Mouse (Mus musculus) olfactory bulb, adult 2 months (tissue): ENCODE measurements around the gene Pgpep1l. TPM values are rescaled to one million over a fixed set of nuclear protein-coding genes. Genes with fewer than 3 reads are reported as not detected.
"Not testable (repeated sequence)": the region's sequence is repeated elsewhere in the genome, so short reads cannot be mapped to it uniquely, and the experiment has no call there.

Experiments
- H3K27ac ChIP-seq: fragments of 200-500 bp; 2 replicates; pipeline ENCODE4 v1.5.1; 2012; ENCODE audit warnings: low read depth, low read length; ENCODE audit not compliant: insufficient read depth
- H3K4me1 ChIP-seq: fragments of 200-500 bp; 2 replicates; pipeline ENCODE4 v1.6.1; 2012; ENCODE audit warnings: low read length; ENCODE audit not compliant: control insufficient read depth, insufficient read depth
- H3K4me3 ChIP-seq: fragments of 200-500 bp; 2 replicates; pipeline ENCODE4 v1.5.1; 2012; ENCODE audit warnings: mild to moderate bottlenecking, low read depth, low read length, moderate library complexity; ENCODE audit not compliant: insufficient read depth
- CTCF ChIP-seq: fragments of 200-500 bp; IDR thresholded peaks from 2 replicates; pipeline ENCODE4 v1.5.1; 2012; ENCODE audit warnings: low read depth, mild to moderate bottlenecking, low read length, moderate library complexity; ENCODE audit not compliant: insufficient read depth
- POLR2A ChIP-seq: fragments of 200-500 bp; IDR thresholded peaks from 2 replicates; pipeline ENCODE4 v1.6.1; 2012; ENCODE audit warnings: mild to moderate bottlenecking, low read depth, low read length, moderate library complexity; ENCODE audit not compliant: insufficient read depth
- WGBS: fragments of 180-500 bp; shearing (Covaris S2); methylation state at CpG from one replicate; pipeline ENCODE4 v1.1.7; 2018; 5-methylcytosine and 5-hydroxymethylcytosine counted together
- polyA plus RNA-seq: library from polyadenylated mRNA; stranded (reverse); fragments of >200 nt; gene quantifications from 2 replicates; pipeline ENCODE4 v1.2.4, GENCODE M21; 2012; ENCODE audit warnings: low replicate concordance; ENCODE audit not compliant: missing spikeins, insufficient read depth, insufficient read length

Gene Pgpep1l
- polyA plus RNA-seq, 1 experiment = not detected

DNA sequence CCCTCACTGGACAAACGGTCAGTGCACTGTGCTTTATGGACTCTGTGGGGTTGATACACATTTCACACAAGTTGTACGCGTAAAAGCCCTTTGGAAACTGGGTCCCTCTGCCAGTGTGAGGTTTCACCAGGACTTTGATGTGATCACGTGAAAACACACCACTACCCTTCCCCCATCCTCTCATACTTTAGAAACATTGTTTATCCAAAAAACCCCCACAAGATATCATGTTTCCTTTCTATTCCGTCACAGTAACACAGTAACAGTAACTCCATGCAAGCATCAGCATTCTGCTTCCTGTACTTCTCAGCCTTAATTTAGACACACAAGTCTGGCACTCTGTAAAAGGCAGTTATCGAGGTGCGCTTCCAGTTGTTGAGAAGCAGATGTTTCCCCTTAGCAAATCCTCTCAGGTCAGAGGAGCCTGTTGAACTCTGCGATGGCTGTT is 21.8 kb upstream of the Pgpep1l start:
- Histone ChIP-seq H3K4me1 (no peaks in the 10 kb centered on the region), H3K27ac (no peak overlapping the region), H3K4me3 (no peak overlapping the region)
- 82% methylated on average over 8 of the region's 8 CpGs for WGBS
- TF ChIP-seq POLR2A (no peak), CTCF (no peak)

DNA sequence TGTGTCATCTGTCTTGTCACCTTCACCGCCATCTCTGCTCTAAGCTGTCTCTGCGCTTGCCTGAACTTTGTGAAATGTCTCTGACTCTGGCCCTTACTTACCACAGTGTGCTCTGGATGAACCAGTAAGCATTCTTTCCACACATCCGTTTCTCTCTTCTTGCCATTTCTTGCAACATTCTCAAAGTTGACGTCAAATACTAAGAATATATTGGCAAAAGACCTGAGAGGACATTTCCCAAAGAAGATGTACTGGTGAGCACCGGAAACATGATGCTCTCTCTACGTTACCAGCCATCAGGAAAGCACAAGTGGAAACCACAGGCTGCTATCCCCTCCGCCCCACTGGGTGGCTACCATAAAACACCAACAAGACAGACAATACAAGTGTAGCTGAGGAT is 19.7 kb upstream of the Pgpep1l start:
- WGBS = 93% methylated on average over 7 of the region's 7 CpGs
- no peaks in the 10 kb centered on the region for H3K4me1 ChIP-seq
- no peak for TF ChIP-seq CTCF
- TF ChIP-seq POLR2A = no peak
- H3K4me3 ChIP-seq = no peak overlapping the region
- H3K27ac ChIP-seq = no peak overlapping the region

DNA sequence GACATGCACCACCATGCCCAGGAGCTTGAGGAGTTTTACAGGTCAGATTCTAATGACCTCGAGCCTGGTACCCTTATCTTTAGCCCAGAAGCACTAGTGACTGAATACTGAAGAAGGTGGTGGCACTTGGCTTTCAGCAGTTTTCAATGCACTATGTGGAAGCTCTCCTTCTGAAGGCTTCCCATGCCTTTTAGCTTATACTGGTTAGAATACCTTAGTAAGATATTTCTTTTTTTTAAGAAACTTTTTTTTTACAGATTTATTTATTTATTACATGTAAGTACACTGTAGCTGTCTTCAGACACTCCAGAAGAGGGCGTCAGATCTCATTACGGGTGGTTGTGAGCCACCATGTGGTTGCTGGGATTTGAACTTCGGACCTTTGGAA is 19.1 kb upstream of the Pgpep1l start:
- not testable (repeated sequence) for H3K27ac ChIP-seq, H3K4me3 ChIP-seq
- WGBS = 85% methylated on average over 4 of the region's 4 CpGs

DNA sequence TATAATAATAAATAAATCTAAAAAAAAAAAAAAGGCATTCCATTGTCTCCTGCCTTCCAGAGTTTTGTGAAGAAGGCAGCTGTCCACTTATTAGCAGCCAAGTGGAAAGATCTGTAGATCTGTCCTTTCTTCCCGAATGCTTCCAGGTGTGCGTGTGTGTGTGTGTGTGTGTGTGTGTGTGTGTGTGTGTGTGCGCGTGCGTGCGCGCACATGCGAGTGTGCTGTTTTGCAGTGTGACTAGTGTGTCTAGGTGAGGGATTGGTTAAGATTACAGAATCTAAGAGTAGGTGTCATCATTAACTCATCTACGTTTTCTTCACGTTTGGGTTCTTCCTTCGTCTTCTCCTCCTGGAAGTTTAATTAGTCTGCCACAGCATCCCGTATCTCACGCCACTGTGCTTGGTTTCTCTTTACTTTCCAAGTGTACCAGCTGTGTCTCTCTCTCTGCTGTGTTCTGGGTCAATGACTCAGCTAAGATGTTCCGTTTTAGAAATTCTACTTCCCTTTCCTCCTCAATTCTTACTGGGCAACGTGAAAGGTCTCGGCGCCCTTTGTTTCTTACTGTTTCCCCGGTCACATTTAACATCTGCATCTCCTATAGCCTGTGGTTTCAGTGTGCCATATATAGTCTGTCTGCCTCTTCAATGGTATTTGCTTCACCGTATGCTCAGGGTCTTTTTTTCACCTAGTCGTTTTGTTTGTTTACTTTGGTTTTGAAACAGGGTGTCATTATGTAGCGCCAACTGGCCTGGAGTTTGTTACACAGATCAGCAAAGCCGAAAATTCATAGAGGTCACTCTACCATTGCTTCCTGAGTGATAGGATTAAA is 18.5 kb upstream of the Pgpep1l start:
- 82% methylated on average over 22 of the region's 22 CpGs for WGBS
- H3K27ac ChIP-seq = no peak overlapping the region; the same call in 1 of the 2 replicates
- H3K4me1 ChIP-seq = no peaks in the 10 kb centered on the region
- TF ChIP-seq POLR2A (no peak), CTCF (no peak)
- no peak overlapping the region for H3K4me3 ChIP-seq

More for the DNA sequence above, 19.1 kb upstream of the Pgpep1l start:
- H3K4me1 ChIP-seq = not testable (repeated sequence)

DNA sequence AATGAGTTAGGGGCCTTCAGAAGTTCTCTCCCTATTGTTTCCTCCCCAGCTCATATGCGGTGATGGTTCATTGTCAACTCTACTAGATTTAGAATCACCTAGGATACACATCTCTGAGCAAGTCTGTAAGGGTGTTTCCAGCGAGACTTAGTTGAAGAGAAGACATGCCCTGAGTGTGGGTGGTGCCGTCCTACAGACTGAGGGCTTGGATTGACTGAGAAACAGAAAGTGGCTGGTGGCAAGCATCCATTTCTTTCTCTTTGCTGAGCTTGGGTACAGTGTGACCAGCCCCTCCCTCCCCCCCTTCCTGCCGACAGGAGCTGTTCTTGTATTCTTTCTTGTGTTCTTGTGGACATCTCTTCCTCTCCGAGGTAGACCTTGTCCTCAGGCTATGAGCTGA is 17.3 kb upstream of the Pgpep1l start:
- peaks cover 1% of the 10 kb centered on the region; the same call in 1 of the 2 replicates for H3K4me1 ChIP-seq
- TF ChIP-seq CTCF (no peak), POLR2A (no peak)
- no peak overlapping the region for H3K27ac ChIP-seq
- WGBS = 67% methylated on average over 5 of the region's 5 CpGs
- no peak overlapping the region for H3K4me3 ChIP-seq

DNA sequence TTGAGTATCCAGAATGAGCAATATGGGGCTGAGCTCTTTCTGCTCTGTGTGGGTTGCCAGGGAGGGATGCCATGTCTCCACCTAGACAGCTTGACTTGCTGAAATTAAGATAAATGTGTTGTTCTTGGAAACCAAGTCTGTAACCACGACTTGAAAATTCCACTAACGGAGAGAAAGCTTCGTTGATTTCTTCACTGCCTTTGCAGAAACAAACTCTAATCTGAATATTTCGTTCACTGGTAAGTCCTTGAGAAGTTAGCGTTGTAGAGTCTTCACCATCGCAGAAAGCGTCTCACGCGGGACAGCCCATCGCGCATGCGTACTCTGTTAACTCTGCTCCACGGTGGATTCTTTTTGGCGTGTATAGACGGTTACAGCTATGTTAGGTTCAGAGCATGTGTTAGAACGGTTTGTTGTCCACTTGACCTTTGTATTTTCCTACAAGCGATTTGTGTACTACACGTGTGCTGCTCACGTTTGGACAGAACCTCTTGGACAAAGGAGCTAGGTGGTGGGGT is 16.4 kb upstream of the Pgpep1l start:
- H3K4me1 ChIP-seq = peaks cover 9% of the 10 kb centered on the region
- 92% methylated on average over 19 of the region's 19 CpGs for WGBS
- no peak overlapping the region for H3K27ac ChIP-seq
- TF ChIP-seq POLR2A (no peak), CTCF (no peak)
- H3K4me3 ChIP-seq = no peak overlapping the region

DNA sequence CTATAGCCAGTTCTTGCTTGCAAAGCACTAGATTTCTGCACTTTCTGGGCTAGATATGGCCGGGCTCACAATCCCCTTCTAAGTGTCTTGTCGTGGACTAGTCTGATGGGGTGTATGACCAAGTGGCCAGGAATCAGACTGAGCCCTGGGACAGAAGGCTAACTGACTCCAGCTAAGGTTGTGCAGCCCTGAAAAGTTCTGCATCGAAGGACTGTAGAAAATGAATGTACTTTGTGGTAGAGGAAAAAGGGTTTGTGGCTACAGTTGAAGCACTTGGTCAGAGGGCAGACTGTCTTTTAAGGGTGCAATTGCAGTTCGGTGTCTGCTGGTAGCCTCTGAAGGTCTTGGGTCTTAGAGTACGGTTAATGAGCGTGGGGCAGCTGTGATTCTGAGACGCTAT is 15.4 kb upstream of the Pgpep1l start:
- 96% methylated on average over 7 of the region's 7 CpGs for WGBS
- Histone ChIP-seq H3K4me1 (peaks cover 9% of the 10 kb centered on the region), H3K27ac (no peak overlapping the region), H3K4me3 (no peak overlapping the region)
- TF ChIP-seq POLR2A = no peak
- no peak for TF ChIP-seq CTCF

DNA sequence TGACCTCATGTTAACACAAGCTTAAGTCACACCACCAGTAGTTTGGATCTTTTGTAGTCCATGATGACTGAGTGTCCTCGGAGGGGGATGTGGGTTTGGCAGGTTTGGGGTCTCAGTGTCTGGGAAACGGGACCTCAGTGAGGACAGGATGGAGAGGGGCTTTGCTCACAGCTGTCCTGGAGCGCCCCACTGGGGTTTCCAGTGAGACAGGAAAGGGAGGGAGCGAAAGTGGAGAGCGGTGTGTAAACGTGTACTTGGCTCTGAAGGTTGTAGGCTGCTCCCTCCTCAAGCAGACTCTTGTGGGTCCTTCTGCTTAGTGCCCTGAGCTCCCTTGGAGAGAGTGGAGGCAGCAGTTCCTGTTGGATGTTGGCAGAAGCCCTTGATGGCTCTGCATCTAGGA is 14.9 kb upstream of the Pgpep1l start:
- WGBS = 83% methylated on average over 6 of the region's 6 CpGs
- no peak overlapping the region for H3K4me3 ChIP-seq
- TF ChIP-seq CTCF = no peak
- TF ChIP-seq POLR2A = no peak
- H3K4me1 ChIP-seq = peaks cover 9% of the 10 kb centered on the region
- H3K27ac ChIP-seq = no peak overlapping the region

DNA sequence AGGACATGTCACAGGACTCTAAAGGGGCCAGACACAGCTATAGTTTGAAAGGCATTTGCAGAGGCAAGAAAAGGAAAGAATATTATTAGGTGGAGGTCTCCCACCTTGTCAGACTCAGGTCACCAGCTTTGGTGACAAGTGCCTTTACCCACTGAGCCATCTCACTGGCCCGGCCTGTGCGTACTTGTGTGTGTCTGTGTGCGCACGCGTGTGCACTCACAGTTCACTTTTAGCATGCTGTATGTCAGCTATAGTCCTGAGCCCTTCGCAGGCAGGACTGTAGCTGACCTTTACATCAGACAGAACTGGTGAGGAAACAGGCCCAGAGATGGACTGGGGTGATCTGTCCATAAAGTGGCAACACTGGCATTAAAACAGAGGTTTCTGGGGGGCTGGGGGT is 14.4 kb upstream of the Pgpep1l start:
- H3K27ac ChIP-seq = no peak overlapping the region
- peaks cover 9% of the 10 kb centered on the region for H3K4me1 ChIP-seq
- no peak for TF ChIP-seq CTCF
- TF ChIP-seq POLR2A = no peak
- 98% methylated on average over 6 of the region's 6 CpGs for whole genome bisulfite sequencing
- no peak overlapping the region for H3K4me3 ChIP-seq

DNA sequence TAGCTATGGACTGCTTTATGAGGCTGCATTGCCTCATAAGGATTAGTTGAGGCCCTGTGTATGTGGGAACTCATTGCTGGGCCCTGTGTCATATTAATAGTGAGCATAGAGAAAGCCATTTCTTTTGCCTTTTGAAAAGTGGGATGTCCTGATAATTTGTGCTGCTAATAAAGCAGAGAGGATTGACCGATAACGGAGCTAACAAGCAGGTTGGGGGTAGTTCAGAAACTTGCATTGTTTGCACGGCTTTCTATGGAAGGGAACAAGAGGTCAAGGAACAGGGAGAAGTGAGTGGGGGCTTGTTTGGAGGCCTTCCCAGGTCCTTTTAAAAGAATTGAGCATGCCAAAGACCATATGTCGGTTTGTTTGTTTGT is 13.9 kb upstream of the Pgpep1l start:
- 78% methylated on average over 4 of the region's 4 CpGs for WGBS
- H3K27ac ChIP-seq = no peak overlapping the region
- TF ChIP-seq POLR2A (no peak), CTCF (no peak)

More for the DNA sequence above, 13.9 kb upstream of the Pgpep1l start:
- no peak overlapping the region for H3K4me3 ChIP-seq
- peaks cover 9% of the 10 kb centered on the region for H3K4me1 ChIP-seq
